Mouse (Mus musculus) testis, adult 2 months (tissue): ENCODE measurements at regions not wholly inside any gene's neighbourhood (a gene's known extent, or its start where the extent isn't known, plus 50 kb on each side); places are given as distances from the start of the nearest gene placed in this dataset.

ENCODE experiments used
- H3K27ac ChIP-seq: fragments of 200-500 bp; 2 replicates; pipeline ENCODE4 v1.5.1; 2012; ENCODE audit warnings: low read depth, low read length; ENCODE audit not compliant: control insufficient read depth, insufficient read depth
- H3K27me3 ChIP-seq: fragments of 200-500 bp; 2 replicates; pipeline ENCODE4 v1.6.1; 2012; ENCODE audit warnings: mild to moderate bottlenecking, low read length, moderate library complexity; ENCODE audit not compliant: control insufficient read depth, insufficient read depth
- H3K36me3 ChIP-seq: fragments of 200-500 bp; 2 replicates; pipeline ENCODE4 v1.6.1; 2012; ENCODE audit warnings: mild to moderate bottlenecking, low read length; ENCODE audit not compliant: control insufficient read depth, insufficient read depth
- H3K4me1 ChIP-seq: fragments of 200-500 bp; 2 replicates; pipeline ENCODE4 v1.6.1; 2012; ENCODE audit warnings: low read length; ENCODE audit not compliant: control insufficient read depth, insufficient read depth
- H3K4me3 ChIP-seq: fragments of 200-500 bp; 2 replicates; pipeline ENCODE4 v1.5.1; 2012; ENCODE audit warnings: low read depth, mild to moderate bottlenecking, low read length, moderate library complexity, mixed read lengths; ENCODE audit not compliant: control insufficient read depth
- CTCF ChIP-seq: fragments of 200-500 bp; IDR thresholded peaks from 2 replicates; pipeline ENCODE4 v1.5.1; 2012; ENCODE audit warnings: low read depth, mild to moderate bottlenecking, inconsistent platforms, low read length, moderate library complexity; ENCODE audit not compliant: control insufficient read depth, insufficient read depth, insufficient replicate concordance
- POLR2A ChIP-seq: fragments of 200-500 bp; IDR thresholded peaks from 2 replicates; pipeline ENCODE4 v1.6.1; 2012; ENCODE audit warnings: low read depth, mild to moderate bottlenecking, inconsistent platforms, low read length, moderate library complexity; ENCODE audit not compliant: control insufficient read depth

- no peaks in the 10 kb centered on the region for H3K4me1 ChIP-seq
- no peak overlapping the region for H3K4me3 ChIP-seq
- no peaks in the 10 kb centered on the region for H3K27me3 ChIP-seq
- TF ChIP-seq CTCF, result no peak
- TF ChIP-seq POLR2A, result no peak
- H3K36me3 ChIP-seq, result no peaks in the 10 kb centered on the region
- H3K27ac ChIP-seq, result no peak overlapping the region
Measured at GRCm38 (mm10) chr3:144113672-144114645, 91.1 kb downstream of the Lmo4 start.

GRCm38 (mm10) chr3:144110331-144111080 is 94.5 kb downstream of the Lmo4 start:
- no peak for TF ChIP-seq POLR2A
- H3K27me3 ChIP-seq, result no peaks in the 10 kb centered on the region
- no peak overlapping the region for H3K27ac ChIP-seq

GRCm38 (mm10) chr3:144109769-144110168 is 95.3 kb downstream of the Lmo4 start:
- H3K27ac ChIP-seq, result no peak overlapping the region
- no peak overlapping the region for H3K4me3 ChIP-seq
- H3K4me1 ChIP-seq, result no peaks in the 10 kb centered on the region
- H3K27me3 ChIP-seq, result no peaks in the 10 kb centered on the region
- no peaks in the 10 kb centered on the region for H3K36me3 ChIP-seq
- no peak for TF ChIP-seq POLR2A
- no peak for TF ChIP-seq CTCF

More at GRCm38 (mm10) chr3:144110331-144111080, 94.5 kb downstream of the Lmo4 start:
- H3K36me3 ChIP-seq, result no peaks in the 10 kb centered on the region
- H3K4me3 ChIP-seq, result no peak overlapping the region
- H3K4me1 ChIP-seq, result no peaks in the 10 kb centered on the region

DNA sequence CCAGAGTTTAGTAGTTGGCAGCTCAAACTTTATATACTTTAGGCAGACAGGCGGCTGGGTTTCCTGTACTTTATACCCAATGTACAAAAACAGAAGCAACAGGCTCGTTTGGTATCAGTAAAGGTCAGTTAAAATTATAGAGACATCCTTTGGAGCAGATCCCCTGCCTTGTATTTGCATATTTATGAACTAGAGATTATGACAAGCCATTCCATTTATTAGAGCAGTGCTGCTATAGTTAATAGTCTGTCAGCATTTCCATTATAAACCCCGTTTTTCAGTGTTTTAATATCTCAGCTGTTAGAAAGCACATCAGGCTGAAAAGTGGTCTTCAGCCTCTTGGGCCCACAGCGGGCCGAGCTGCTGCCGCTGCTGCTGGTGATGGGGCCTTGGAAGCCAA is 96.7 kb downstream of the Lmo4 start:
- Histone ChIP-seq H3K36me3 (no peaks in the 10 kb centered on the region), H3K27me3 (no peaks in the 10 kb centered on the region), H3K4me3 (no peak overlapping the region), H3K4me1 (no peaks in the 10 kb centered on the region), H3K27ac (no peak overlapping the region)
- TF ChIP-seq POLR2A (no peak), CTCF (no peak)

- no peaks in the 10 kb centered on the region for H3K36me3 ChIP-seq
Measured at GRCm38 (mm10) chr3:144107664-144108063, 97.4 kb downstream of the Lmo4 start.

DNA sequence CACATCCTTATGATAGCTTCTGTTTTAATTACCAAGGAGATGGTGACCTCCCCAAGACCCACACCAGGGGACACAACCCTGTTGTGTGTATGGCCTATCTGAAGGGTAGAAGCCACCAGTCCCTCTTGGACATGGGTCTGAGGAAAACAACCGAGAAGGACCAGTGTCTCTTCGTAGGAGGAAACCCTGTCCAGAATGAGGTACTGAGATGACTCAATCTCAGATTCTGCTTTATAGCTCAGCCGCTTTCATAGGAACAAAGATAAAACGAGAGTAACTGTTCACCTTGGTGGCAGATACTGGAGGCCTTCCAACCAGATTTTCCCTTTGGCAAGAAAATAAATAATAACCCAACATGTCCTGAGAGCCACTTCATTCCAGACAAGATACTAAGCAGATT is 100.7 kb downstream of the Lmo4 start:
- Histone ChIP-seq H3K36me3 (no peaks in the 10 kb centered on the region), H3K27ac (no peak overlapping the region), H3K4me3 (no peak overlapping the region), H3K4me1 (no peaks in the 10 kb centered on the region), H3K27me3 (no peaks in the 10 kb centered on the region)
- TF ChIP-seq CTCF (no peak), POLR2A (no peak)

More at GRCm38 (mm10) chr3:144107664-144108063, 97.4 kb downstream of the Lmo4 start:
- Histone ChIP-seq H3K4me1 (no peaks in the 10 kb centered on the region), H3K4me3 (no peak overlapping the region), H3K27me3 (no peaks in the 10 kb centered on the region), H3K27ac (no peak overlapping the region)
- no peak for TF ChIP-seq POLR2A
- no peak for TF ChIP-seq CTCF

- no peaks in the 10 kb centered on the region for H3K27me3 ChIP-seq
- H3K4me3 ChIP-seq, result no peak overlapping the region
- H3K36me3 ChIP-seq, result no peaks in the 10 kb centered on the region
- no peak overlapping the region for H3K27ac ChIP-seq
- TF ChIP-seq CTCF, result no peak
- H3K4me1 ChIP-seq, result no peaks in the 10 kb centered on the region
Measured at GRCm38 (mm10) chr3:144099444-144099843, 105.6 kb downstream of the Lmo4 start.
